Mouse (Mus musculus) intestine, embryonic 16.5 days (tissue): Measurements from ENCODE around the gene Clec2d. TPM values are rescaled to one million over a fixed set of nuclear protein-coding genes. Genes with fewer than 3 reads are reported as not detected.

Experiments used
- ATAC-seq: fragments of 200-750 bp; cut with Nextera tagmentation; 2 replicates; pipeline ENCODE4 v1.8.0; 2017; ENCODE audit warnings: moderate TSS enrichment, moderate library complexity
- H3K27ac ChIP-seq: fragments of 300-500 bp; sonication (generic); 2 replicates; pipeline ENCODE4 v1.5.1; 2014; ENCODE audit warnings: mild to moderate bottlenecking, low read length
- H3K27me3 ChIP-seq: fragments of 300-500 bp; sonication (generic); replicated peaks from 2 replicates; pipeline ENCODE4 v1.6.1; 2014; ENCODE audit warnings: low read length, control low read depth, mixed read lengths; ENCODE audit not compliant: control insufficient read depth, insufficient read depth
- H3K36me3 ChIP-seq: fragments of 300-500 bp; sonication (generic); 2 replicates; pipeline ENCODE4 v1.6.1; 2014; ENCODE audit warnings: low read length, control low read depth; ENCODE audit not compliant: control insufficient read depth, insufficient read depth
- H3K4me1 ChIP-seq: fragments of 300-500 bp; sonication (generic); 2 replicates; pipeline ENCODE4 v1.6.1; 2014; ENCODE audit warnings: low read length, control low read depth, mixed read lengths; ENCODE audit not compliant: control insufficient read depth, insufficient read depth
- H3K4me2 ChIP-seq: fragments of 300-500 bp; sonication (generic); 2 replicates; pipeline ENCODE4 v1.6.1; 2014; ENCODE audit warnings: low read depth, low read length, control low read depth
- H3K4me3 ChIP-seq: fragments of 300-500 bp; sonication (generic); 2 replicates; pipeline ENCODE4 v1.5.1; 2014; ENCODE audit warnings: mild to moderate bottlenecking, low read length
- H3K9ac ChIP-seq: fragments of 300-500 bp; sonication (generic); 2 replicates; pipeline ENCODE4 v1.6.1; 2014; ENCODE audit warnings: low read depth, low read length
- H3K9me3 ChIP-seq: fragments of 300-500 bp; sonication (generic); 2 replicates; pipeline ENCODE4 v1.6.1; 2016; ENCODE audit warnings: low read length, control low read depth; ENCODE audit not compliant: control insufficient read depth
- WGBS: fragments of 180-500 bp; shearing (Covaris S2); extraction: QIAGEN DNeasy Blood & Tissue Kit; methylation state at CpG from one replicate; pipeline ENCODE4 v1.1.7; 2014; 5-methylcytosine and 5-hydroxymethylcytosine counted together
- polyA plus RNA-seq: library from polyadenylated mRNA; unstranded; fragments of >200 nt; fragmentation: Nextera tagmentation; extraction: Ambion mirVana; gene quantifications from 2 replicates; pipeline ENCODE4 v1.2.1, GENCODE M21; 2015

Gene Clec2d
- polyA plus RNA-seq, 1 experiment from 2014 or later = 1.0 TPM

GRCm38 (mm10) chr6:129229774-129230578 is 49.6 kb downstream of the Clec2d start:
- no peak overlapping the region for H3K4me2 ChIP-seq
- ATAC-seq = peak; percentile 82
- peak overlapping the region; percentile 96 for H3K27ac ChIP-seq
- WGBS = 38% methylated on average over 3 of the region's 3 CpGs
- peaks cover 24% of the 10 kb centered on the region; the same call in 1 of the 2 replicates for H3K4me1 ChIP-seq
- no peak overlapping the region for H3K9ac ChIP-seq
- no peaks in the 10 kb centered on the region for H3K27me3 ChIP-seq
- no peaks in the 10 kb centered on the region for H3K36me3 ChIP-seq
- H3K4me3 ChIP-seq = no peak overlapping the region
- no peaks in the 10 kb centered on the region for H3K9me3 ChIP-seq

GRCm38 (mm10) chr6:129232005-129232841 is 51.8 kb downstream of the Clec2d start:
- Histone ChIP-seq H3K27me3 (no peaks in the 10 kb centered on the region), H3K9ac (no peak overlapping the region), H3K27ac (peak overlapping the region; percentile 45; the same call in 1 of the 2 replicates), H3K4me3 (no peak overlapping the region), H3K4me1 (peaks cover 30% of the 10 kb centered on the region), H3K9me3 (no peaks in the 10 kb centered on the region), H3K4me2 (no peak overlapping the region), H3K36me3 (no peaks in the 10 kb centered on the region)
- WGBS = 71% methylated on average over 5 of the region's 5 CpGs
- ATAC-seq = no peak

GRCm38 (mm10) chr6:129232842-129233205 is 52.4 kb downstream of the Clec2d start:
- Histone ChIP-seq H3K27me3 (no peaks in the 10 kb centered on the region), H3K9me3 (no peaks in the 10 kb centered on the region), H3K9ac (no peak overlapping the region), H3K4me1 (peaks cover 30% of the 10 kb centered on the region), H3K4me2 (no peak overlapping the region), H3K27ac (0 out of 2 replicates have a peak overlapping the region, but pooled peaks have one; percentile 20), H3K4me3 (no peak overlapping the region), H3K36me3 (no peaks in the 10 kb centered on the region)
- ATAC-seq = no peak
- 69% methylated on average over 9 of the region's 9 CpGs for WGBS

GRCm38 (mm10) chr6:129233366-129233954 is 53.0 kb downstream of the Clec2d start:
- 81% methylated on average over 6 of the region's 6 CpGs for WGBS
- Histone ChIP-seq H3K4me3 (no peak overlapping the region), H3K9ac (no peak overlapping the region), H3K9me3 (no peaks in the 10 kb centered on the region), H3K27ac (peak overlapping the region; percentile 38; the same call in 1 of the 2 replicates), H3K4me1 (peaks cover 30% of the 10 kb centered on the region), H3K4me2 (no peak overlapping the region), H3K27me3 (no peaks in the 10 kb centered on the region), H3K36me3 (no peaks in the 10 kb centered on the region)
- no peak for ATAC-seq

- Histone ChIP-seq H3K4me1 (peaks cover 26% of the 10 kb centered on the region), H3K4me2 (no peak overlapping the region), H3K9me3 (no peaks in the 10 kb centered on the region), H3K9ac (no peak overlapping the region), H3K36me3 (no peaks in the 10 kb centered on the region), H3K27ac (peak overlapping the region; percentile 38; the same call in 1 of the 2 replicates), H3K27me3 (no peaks in the 10 kb centered on the region), H3K4me3 (no peak overlapping the region)
- WGBS = 82% methylated on average over 13 of the region's 18 CpGs
- no peak for ATAC-seq
Observed at GRCm38 (mm10) chr6:129233955-129234369, 53.5 kb downstream of the Clec2d start.

GRCm38 (mm10) chr6:129234456-129235360 is 54.3 kb downstream of the Clec2d start:
- H3K36me3 ChIP-seq = no peaks in the 10 kb centered on the region
- H3K4me3 ChIP-seq = no peak overlapping the region
- ATAC-seq = no peak
- WGBS = 57% methylated on average over 6 of the region's 8 CpGs
- H3K27me3 ChIP-seq = no peaks in the 10 kb centered on the region
- H3K27ac ChIP-seq = peak overlapping the region; percentile 63
- peaks cover 26% of the 10 kb centered on the region for H3K4me1 ChIP-seq
- H3K9ac ChIP-seq = no peak overlapping the region
- H3K9me3 ChIP-seq = no peaks in the 10 kb centered on the region
- peak overlapping the region; percentile 11 for H3K4me2 ChIP-seq

GRCm38 (mm10) chr6:129235855-129236461 is 55.5 kb downstream of the Clec2d start:
- no peaks in the 10 kb centered on the region for H3K36me3 ChIP-seq
- H3K9me3 ChIP-seq = no peaks in the 10 kb centered on the region
- no peaks in the 10 kb centered on the region for H3K27me3 ChIP-seq
- peak overlapping the region; percentile 56 for H3K4me2 ChIP-seq
- H3K4me1 ChIP-seq = peaks cover 20% of the 10 kb centered on the region
- no peak overlapping the region for H3K4me3 ChIP-seq
- WGBS = 78% methylated on average over 5 of the region's 5 CpGs
- no peak overlapping the region for H3K9ac ChIP-seq
- no peak for ATAC-seq
- H3K27ac ChIP-seq = peak overlapping the region; percentile 63
